Mouse (Mus musculus): ENCODE data around the gene Stub1.

The Stub1 gene

DNA sequence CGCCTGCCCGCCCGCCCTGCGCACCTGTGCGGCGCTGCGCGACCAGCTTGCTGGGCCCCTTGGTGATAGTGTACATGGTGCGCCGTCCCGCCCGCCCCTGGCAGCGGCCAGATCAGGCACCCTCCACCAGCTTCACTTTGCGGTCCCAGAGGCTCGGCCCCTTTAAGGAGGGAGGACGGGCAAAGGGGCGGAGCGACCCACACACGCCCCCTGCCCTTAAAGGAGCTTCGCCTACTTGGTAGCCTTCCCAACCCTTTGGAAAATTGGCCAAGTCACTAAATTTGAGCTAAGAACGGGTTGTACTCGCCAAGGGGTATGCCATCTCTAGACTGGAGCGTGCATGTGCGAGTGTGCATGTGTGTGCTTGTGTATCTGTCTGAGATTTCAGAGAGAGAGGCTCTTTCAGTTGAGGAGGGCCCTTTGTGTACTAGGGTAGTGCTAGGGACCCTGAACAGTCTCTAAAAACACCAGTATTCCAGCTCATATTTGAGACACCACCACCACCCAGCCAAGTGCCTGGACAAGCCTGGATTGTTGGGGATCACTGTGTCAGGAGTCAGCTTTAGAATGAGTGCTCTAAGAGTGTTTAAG lies 35.5 kb upstream of the Stub1 start, which contains the start of gene Mcrip2:
Mcrip2 (minus strand) TSS at position 164 of the 591 bp plus-strand sequence.
- DNase-seq (ENCODE audit: low spot score in 2 of 2) = peak in 1 of 2 experiments; percentile 32

- DNase-seq (ENCODE audit: low spot score in 2 of 2) = no peak
Measured at GRCm38 (mm10) chr17:25867836-25868600, 34.8 kb upstream of the Stub1 start.

DNA sequence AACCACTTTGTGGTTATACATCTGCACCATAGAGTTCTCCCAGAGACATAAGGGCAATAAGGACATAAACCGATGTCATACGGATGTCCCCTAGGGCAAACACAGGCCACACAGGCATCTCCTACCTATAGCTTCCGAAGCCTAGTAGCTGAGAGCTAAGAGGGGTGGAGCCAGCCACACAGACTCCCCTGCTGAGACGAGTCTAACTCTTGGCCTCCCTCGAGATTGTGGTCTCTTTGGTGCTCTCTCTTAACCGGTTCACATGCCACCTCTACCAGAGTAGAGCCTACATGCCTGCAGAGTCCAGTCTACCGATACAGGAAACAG lies 34.3 kb upstream of the Stub1 start:
- no peak for DNase-seq (ENCODE audit: low spot score in 2 of 2)

DNA sequence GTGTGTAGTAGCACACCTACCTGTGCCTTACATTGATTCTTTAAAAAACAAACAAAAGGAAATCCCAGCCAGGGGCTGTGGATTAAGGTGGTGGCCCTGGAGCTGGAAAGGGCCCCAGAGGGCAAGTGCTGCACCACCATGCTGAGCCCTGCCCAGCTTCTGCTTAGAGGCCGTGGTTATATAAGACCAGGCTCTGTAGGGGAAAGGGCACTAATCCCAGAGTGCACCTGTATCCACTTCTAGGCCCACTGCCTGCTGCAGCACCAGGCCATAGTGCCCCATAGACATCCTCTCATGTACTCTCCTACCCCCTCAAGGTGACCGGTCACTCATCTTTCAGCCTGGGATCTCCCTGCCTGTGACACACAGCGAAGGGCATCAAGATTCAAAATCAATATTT lies 33.0 kb upstream of the Stub1 start:
- DNase-seq (ENCODE audit: low spot score in 2 of 2) = no peak

GRCm38 (mm10) chr17:25865288-25865687 lies 32.1 kb upstream of the Stub1 start:
- no peak for DNase-seq (ENCODE audit: low spot score in 2 of 2)

DNA sequence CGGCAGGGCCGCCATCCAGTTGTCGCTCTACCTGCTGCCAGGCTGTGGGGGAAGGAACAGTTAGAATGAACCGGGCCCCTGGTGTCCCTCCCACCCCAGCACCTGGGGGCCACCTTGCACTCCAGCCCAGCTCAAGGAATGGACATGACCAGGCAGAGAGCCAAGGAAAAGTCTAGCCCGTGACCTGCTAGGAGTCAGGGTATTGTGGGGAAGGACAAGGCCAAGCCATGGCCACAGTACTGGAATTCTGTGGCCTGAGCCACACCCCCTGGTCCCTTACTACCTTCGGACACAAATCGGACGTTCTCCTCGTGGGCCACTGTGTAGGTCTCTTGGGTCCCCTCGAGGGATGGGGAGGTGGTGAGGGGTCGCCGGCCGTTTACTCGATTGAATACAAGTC lies 31.1 kb upstream of the Stub1 start:
- no peak for DNase-seq (ENCODE audit: low spot score in 2 of 2)

DNA sequence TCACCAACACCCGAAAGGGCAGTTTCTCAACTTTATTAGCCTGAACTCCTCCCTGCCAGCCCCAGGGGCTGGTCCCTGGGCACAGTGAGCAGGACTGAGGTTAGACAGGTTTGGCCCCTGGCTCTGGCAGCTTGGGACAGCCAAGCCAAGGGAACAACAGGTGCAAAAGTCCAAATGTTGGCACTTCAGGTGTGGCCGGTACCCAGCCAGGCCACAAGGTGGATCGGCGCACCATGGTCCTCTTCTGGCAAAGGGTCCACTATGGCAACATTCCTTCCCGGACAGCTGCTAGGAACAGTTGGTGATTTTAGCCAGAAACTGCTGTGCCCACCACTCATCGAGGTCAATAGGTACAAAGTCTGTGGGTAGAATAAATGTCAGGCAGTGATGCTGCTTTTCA lies 30.5 kb upstream of the Stub1 start:
- no peak for DNase-seq (ENCODE audit: low spot score in 2 of 2)

DNA sequence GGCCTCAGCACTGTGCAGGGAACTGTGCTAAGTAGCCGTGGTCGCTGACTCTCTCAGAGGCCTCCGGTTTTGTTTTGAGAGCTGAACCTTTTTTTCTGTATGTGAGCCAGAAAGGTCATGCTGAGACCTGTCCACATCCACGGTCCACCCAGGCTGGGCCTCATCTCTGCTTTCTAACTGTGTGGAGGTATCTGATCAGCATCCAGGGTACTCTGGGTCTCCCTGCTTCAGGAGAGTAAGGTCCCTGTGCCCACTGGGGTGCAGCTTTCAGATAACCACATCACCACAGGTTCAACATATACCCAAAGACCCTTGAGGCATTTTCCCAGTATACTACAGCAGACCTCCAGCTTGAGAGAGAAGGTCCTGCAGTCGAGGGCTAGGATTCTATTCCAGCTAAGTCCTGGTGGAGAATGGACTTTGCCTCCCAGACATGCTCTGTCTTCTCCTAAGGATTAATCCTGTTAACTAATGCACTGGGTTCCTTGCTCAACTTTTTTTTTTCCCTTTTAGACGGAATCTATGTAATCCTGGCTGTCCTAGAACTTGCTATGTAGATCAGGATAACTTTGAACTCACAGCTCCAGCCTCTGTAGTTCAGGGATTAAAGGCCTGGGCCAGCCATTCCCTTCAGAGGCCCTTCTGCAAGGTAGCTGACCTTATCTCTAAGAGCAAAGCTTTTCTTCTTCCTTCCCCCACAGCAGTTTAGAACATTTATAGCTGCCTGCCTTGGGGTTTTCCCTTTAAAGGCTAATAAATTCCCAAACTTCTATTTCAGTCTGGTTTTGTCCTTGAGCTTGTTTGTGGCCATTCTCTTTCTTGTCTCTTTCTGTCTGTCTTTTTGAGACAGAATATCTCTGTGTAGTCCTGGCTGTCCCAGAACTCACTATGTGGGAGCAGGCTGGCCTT lies 28.8 kb upstream of the Stub1 start:
- no peak for DNase-seq (ENCODE audit: low spot score in 2 of 2)

DNA sequence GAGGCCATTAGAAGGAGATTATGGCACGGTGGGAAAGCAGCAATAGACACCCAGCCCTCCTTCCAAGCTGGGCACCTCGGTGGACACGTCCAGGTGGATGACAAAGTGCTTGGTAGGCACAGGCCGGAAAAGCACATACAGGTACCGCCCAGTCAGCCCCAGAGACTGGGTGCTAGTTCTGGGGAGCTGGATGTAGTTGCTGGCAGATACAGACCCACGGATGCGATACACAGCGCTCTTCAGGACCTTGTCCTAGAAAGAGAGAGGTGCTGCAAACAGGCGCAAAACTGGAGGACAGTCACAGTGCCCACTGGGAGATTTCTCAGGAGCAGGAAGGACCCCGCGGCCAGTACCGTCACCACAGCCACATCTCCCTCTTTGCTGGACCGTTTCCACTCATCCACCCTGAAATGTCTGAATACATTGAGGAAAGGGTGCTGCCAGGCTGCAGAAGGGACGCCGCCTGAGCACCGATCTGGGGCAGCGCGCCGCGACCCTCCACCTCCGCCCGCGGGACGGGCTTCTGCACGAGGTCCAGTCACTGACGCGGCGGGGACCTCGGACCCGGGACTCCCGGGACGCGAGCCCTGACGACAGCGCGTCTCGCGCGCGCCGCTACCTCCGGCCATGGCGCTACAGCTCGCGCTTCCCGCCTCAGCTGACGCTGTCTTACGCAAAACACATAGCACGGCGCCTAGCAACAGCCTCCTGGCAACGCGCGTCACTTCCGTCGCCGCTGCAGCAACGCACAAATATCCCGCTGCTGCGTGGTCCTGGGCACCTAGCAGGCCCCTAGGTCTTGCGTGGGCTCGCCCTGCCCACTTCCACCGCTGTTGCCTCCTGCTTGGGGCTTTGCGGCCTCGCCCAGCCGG lies 27.9 kb upstream of the Stub1 start, which contains the start of gene Wdr90:
Wdr90 (minus strand) TSS at position 670 of the 872 bp plus-strand sequence.
- DNase-seq (ENCODE audit: low spot score in 2 of 2) = peak; percentile 83 to 87

- DNase-seq (ENCODE audit: low spot score in 2 of 2) = no peak
Measured at GRCm38 (mm10) chr17:25860229-25860628, 27.0 kb upstream of the Stub1 start.

DNA sequence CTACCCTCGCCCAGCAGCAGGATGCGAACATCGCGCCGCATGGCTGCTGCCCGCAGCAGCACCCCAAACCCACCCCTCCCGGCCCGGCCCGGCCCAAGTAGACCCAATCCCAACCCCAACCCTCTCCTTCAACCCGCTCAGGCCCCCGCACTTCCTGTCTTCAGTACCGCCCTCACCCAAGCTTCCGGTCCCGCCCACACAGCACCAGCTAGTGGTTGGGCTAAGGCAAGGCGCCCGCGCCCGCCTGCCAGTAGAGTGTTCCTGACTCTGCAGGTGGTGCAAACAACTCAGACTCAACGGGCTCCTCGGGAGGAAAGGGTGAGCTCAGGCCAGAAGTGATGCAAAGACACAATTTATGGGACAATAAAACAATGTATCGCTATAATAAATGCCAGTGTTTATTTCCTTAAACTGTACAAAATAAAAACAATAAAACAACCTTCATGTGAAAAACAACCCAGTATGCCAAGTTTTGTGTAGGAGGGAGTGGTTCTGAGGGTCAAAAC lies 11.2 kb upstream of the Stub1 start, which contains the start of gene Rhot2:
Rhot2 (minus strand) TSS at position 456 of the 506 bp plus-strand sequence.
- peak; percentile 90 to 92 for DNase-seq (ENCODE audit: low spot score in 2 of 2)

- DNase-seq (ENCODE audit: low spot score in 2 of 2) = no peak
Measured at GRCm38 (mm10) chr17:25843636-25844395, 10.6 kb upstream of the Stub1 start.

- no peak for DNase-seq (ENCODE audit: low spot score in 2 of 2)
Measured at GRCm38 (mm10) chr17:25843122-25843521, 9.9 kb upstream of the Stub1 start.

GRCm38 (mm10) chr17:25842509-25842908 lies 9.3 kb upstream of the Stub1 start:
- DNase-seq (ENCODE audit: low spot score in 2 of 2) = no peak

GRCm38 (mm10) chr17:25841117-25841880 lies 8.1 kb upstream of the Stub1 start, which contains the start of gene Gm20683:
Gene Gm20683 (minus strand): TSS chr17:25841763.
- no peak for DNase-seq (ENCODE audit: low spot score in 2 of 2)

GRCm38 (mm10) chr17:25840519-25840918 lies 7.3 kb upstream of the Stub1 start:
- no peak for DNase-seq (ENCODE audit: low spot score in 2 of 2)

- DNase-seq (ENCODE audit: low spot score in 2 of 2) = no peak
Measured at GRCm38 (mm10) chr17:25839455-25840235, 6.4 kb upstream of the Stub1 start.

DNA sequence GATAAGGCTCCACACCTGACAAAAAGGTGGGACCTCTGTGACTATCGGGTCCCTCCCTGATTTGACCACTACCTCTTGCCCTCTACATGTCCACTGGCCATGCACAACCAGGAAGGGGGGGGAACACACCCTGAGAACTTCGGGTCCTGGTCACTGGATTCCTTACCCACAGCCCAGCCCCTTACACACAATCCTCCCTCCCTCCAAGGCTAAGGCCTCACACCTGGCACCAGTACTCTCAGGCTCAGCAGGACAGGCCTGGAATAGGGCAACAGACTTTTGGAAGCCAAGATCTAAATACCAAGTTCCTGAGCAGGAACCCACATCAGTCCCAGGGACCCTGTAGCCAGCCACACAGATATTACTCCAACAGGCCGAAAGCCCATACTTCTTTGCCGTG lies 5.7 kb upstream of the Stub1 start:
- DNase-seq (ENCODE audit: low spot score in 2 of 2) = no peak

GRCm38 (mm10) chr17:25837533-25837932 lies 4.3 kb upstream of the Stub1 start:
- peak; percentile 38 to 60 for DNase-seq (ENCODE audit: low spot score in 2 of 2)
